Mouse (Mus musculus): Measurements from ENCODE around the gene Tmprss6.

DNA sequence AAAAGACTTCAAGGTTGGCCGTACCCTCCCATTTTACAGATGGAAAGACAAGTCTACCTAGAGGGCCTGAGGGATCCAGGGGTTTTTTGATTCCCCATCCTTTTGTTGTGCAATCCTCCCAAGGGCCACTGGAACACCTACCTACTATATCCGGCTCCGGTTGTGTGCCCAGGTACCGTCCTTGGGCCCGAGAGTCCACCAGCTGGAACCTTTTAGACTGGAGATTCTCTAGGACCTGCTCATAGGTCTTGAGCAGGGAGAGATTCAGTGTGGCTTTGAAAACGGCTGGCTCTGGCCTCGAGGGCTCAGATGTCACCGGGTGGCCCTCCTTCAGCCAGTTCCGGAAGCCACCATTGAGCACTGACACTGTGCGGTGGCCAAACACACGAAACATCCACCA is 63.3 kb downstream of the Tmprss6 start:
- TF ChIP-seq CTCF (IDR thresholded peaks at IDR 0.05; ENCODE audit: extremely low read depth, insufficient read length, insufficient replicate concordance, low read depth, low read length) (no peak), POLR2A (IDR thresholded peaks at IDR 0.05; ENCODE audit: low read depth, low read length) (no peak)

Data from small intestine, adult 2 months (tissue).